Mouse (Mus musculus) c-Kit-positive CD71-positive TER-119-negative erythroid progenitor cells, embryonic 14.5 days (primary cell): ENCODE data around the gene Rpl3.

Experiments
- DNase-seq: peaks from one replicate; pipeline ENCODE4 v3.0.0-alpha.2; 2013; ENCODE audit warnings: low read depth

The Rpl3 gene

GRCm38 (mm10) chr15:80034366-80034765, 57.3 kb downstream of the Rpl3 start:
- DNase-seq = no peak

- no peak for DNase-seq
Observed at GRCm38 (mm10) chr15:80031133-80031532, 60.5 kb downstream of the Rpl3 start.

DNA sequence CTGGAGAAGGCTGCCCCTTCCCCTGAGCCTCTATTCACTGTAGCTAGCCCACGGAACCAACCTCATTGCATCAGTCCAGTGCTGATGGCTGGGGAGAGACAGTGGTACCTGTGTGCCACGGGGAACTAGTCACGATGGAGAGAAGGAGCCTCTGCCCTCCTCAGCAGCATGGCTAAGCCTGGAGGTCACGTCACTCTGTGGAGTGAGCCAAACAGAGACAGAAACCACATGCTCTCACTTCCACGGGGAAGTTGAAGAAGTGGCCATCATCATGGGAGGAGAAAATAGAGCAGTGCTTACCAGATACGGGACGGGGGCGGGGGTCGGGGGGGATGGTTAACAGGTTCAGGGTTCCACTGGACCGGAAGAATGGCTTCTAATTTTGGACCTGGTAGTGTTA, 61.3 kb downstream of the Rpl3 start:
- no peak for DNase-seq

DNA sequence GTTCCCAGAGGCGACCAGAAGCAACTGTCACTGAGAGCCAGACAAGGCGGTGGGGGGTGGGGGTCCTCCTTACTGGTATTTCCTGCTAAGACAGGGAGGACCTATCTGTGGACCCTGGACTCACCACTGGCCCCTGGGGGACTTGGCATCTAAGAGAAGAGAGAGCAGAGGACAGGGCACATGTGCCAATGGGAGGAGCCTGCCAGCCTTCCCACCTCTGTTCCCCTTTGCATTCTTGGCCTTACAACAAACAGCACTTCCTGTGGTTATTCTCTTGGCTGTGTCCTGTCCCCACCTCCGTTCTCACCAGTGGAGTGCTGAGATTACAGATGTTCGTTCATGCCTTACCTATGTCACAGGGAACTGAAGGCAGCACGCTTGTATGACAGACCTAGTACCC, 62.8 kb downstream of the Rpl3 start:
- no peak for DNase-seq
